Mouse (Mus musculus): ENCODE measurements around the gene Txndc17.

Txndc17 gene

DNA sequence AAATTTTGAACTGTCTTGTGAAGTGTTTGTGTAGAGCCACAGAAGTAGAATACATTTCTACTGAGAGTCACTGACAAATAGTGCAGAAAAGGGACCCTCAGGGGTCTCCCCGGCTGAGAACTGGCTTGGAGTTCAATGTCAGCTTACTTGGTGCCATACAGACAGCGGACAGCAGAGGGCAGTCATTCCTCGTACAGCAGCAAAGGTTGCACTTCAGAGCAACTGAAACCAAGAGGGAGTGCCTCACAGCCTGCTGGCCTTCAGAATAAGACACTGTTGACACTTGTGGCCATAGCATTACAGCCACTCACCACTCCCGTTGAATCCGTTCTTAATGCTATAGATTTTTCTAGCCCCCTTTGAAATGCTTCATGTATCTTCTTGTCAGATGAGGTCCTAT lies 17.5 kb downstream of the Txndc17 start:
- peak; percentile 89 for DNase-seq

DNA sequence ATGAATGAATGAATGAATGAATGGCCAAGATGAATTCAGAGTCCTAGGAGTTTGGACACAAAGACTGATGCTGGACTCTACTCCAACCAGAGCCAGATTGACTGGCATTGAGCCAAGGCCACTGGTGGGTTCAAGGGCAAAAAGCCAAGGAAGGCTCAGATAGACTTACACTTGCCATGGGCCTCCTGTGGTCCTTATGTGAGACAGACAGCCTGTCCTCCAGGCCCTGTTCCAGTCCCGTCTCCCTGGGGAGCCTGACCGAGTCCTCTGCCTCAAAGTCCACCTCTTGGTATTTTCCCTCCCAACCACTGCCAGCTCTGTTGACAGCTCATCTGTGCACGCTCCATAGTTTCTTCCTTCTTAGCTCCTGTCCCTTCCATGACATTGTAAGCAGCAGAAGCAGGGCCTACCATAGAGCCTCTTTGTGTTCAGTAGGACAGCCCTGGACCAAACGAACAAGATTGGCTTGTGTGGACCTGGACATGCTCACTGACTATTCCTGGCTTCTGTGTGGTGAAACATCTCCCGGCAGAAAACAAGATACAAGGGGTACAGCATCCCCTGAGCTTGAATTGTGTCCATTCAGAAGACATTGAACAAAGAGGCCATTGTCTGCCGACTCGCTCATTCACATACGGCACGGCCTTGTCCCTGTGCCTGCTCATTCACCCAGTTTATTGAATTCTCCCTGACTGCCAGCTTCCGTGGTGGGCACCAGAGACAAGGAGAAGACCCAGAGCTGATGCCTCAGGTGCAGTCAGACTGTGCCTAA lies 18.9 kb downstream of the Txndc17 start:
- DNase-seq, result peak; percentile 21

DNA sequence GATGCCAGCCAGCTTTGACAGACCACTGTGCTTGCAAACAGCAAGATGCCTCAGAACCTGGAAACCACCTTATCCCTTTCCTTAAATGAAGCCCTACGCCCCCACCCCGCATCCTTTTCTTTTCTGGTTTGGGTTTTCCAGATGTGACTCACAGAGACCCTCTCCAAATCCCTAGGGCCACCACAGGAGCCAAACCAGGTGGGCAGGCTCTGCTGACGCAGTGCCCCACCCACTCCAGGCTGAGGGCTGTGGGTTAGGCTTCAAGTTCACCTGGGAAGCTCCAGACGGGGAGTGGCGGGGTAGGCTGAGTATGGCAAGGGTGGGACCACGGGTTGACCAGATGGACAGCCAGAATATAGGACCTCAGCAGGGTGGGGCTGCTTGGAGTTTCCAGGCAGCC lies 19.6 kb downstream of the Txndc17 start:
- no peak for DNase-seq

DNA sequence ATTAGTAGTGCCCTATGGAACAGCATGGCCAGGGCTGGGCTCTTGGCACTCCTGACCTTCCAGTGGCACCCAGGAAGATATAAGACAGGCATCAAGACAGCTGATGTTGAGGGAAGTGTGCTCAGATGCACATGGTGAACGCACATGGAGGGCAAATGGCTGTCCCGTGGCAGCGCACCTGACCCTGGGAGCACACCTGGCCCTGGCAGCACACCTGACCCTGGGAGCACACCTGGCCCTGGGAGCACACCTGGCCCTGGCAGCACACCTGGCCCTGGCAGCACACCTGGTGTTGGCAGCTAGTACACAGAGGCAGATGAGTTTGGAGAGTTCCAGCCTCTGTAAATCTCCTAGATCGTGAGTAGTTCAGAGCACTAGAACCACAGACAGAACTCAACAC lies 21.2 kb downstream of the Txndc17 start:
- DNase-seq, result no peak

DNA sequence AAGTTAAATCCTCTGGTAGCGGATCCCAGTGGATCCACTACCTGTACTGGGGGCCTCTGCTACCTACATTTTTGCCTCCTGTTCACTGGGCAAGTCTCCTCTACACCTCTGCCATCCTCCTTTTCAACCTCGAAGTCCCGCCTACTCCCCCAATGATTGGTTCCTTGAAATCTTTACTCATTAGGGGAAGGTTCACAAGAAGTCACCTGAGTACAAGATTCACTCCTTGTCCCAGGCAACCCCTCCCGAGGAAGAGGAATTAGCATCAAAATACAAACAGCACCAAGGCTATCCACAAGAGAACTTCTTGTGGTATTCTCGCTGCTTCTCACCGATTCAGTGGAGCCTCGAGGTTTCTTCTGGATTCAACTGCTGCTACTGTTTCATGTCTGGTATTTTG lies 24.7 kb downstream of the Txndc17 start:
- no peak for DNase-seq

DNA sequence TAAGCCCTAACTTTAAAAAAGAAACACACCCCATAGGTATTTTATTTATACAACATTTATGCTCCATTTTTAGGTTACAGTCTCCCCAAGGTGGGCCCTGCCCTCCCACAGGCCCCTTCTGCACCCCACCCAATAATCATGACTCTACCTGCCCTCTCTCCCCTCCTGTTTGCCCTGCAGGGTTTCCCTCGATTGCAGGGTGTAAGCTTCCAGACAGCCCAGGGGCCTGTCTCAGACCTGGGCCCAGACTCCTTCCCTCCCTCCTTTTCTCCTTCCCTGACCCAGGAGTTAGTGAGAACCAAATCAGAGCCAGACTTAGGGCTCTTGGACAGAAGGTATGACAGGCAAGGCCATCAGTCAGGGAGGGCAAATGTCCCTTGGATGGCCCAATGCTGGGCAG lies 25.6 kb downstream of the Txndc17 start:
- no peak for DNase-seq

DNA sequence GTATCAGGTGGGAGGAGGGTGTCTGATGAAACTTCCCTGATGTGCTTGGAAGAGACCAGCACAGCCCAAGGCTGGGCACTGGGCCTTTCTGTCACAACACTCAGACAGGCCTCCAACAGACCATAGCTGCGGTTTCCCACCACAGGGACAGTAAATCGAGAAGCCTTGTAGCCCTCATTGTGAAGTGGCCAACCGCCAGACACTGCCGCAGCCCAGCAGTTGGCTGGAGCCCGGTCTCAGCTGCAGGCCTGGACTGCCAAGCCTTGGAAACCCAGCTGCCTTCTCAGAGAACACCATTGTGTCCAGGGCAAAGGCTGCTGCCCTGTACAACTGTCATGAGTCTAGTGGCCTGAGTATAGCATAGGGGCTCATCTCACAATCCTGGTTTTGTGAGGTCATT lies 26.7 kb downstream of the Txndc17 start:
- DNase-seq, result peak; percentile 31

DNA sequence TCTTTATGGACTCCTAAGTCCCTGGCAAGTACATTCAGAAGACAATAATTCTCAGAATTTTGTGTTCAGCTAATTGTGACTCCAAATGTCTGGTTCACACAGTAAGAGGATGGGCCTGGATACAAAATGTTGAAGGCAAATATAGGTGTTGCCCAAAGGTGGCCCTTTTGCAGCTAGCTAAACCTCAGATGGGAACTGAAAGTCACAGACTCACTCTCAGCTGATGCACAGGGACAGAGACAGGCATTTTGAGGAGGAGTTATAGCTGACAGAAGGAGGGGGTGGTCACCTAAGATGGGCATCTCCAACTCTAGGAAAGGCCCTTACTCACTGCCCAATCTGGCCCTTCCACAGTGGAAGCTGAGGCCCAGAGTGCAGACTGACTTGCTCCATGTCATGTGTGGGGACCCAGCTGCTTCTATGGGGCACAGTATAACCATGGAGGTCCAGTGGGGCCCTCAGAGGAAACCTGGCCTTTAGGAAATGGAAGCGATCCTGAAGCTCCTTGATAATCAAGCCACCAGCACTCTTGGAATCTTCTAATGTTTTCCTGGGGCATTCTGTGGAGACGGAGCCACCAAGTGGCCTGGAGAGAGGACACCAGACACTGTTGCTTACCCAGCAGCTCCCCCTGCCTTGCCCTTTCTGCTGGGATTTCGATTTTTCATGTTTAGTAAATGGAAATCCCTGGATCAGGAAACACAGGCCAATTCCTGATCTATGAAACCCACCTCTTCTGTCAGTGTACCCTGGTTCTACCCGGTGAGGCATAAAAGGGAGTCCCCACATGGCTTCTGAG lies 32.9 kb downstream of the Txndc17 start:
- DNase-seq, result no peak

DNA sequence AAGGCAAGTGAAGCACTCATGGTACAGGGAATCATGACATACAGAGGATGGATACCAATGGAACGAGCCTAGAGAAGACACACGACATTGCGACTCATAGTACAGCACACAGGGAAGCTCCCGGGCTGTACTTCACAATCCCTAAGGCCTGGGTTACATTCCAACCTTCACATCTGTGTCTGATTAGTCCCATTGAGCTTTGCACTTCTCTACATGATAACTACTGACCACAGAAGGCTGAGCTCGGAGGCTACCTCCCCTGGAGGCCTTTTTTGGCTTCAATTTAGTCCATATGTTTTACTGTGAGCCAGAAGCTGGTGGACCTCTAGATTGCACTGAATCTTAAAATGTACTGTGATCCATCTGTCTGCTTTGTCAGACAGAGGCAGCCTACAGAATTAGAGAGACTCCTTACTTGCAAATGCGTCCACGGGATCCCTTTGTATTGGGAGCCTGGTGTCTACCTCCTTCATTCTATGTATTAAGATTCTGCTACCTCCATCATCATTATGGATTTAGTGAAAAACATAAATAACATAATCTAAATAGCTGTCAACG lies 37.9 kb downstream of the Txndc17 start:
- no peak for DNase-seq

DNA sequence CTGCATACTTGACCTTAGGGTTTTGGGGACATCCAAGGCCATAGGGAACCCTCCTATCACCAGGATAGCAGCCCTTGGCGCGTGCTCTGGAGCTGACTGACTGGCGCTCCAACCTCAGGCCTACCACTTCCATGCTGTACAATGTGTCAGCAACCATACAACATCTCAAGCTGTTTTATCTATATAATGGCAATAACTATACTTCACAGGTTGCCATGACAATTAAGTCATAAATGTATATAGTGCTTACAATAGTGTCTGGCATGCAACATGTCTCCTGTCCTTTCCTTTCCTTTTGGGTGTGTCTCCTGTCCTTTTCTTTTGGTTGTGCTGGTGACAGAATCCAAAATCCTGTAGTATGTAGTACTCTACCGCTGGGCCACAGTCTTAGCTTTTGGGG lies 48.3 kb downstream of the Txndc17 start:
- no peak for DNase-seq

DNA sequence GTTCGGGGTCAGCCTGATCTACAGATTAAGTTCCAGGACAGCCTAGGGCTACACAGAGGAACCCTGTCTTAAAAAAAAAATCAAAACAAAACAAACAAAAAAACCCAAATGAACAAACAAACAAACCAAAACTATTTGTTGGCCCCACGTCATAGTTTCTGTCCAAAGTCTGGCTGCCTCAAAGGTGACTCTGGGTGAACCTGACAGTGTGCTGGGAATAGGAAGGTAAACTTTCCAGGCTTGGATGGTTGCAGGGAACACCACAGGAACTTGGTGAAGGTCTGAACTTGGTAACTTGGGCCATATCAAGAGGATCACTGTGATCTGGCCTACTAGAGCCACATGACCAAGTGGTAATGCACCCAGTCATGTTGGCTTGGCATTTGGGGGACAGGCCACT lies 49.1 kb downstream of the Txndc17 start:
- DNase-seq, result no peak

Data from right cerebral cortex, postnatal 4 days (tissue).